Mouse (Mus musculus) spleen, embryonic (tissue): ENCODE results near the gene Dusp13.

Source experiments
- CTCF ChIA-PET: fragments of 350-600 bp; sonication (Branson Sonifier 250); formaldehyde crosslinking; loops from one replicate; lab custom pipeline; 2022; lab: Charles Lee

The Dusp13 gene

GRCm38 (mm10) chr14:21705462-21705861 is 45.5 kb downstream of the Dusp13 start:
- CTCF ChIA-PET: no interaction called here

- CTCF ChIA-PET: no interaction called here
These were observed 47.7 kb downstream of the Dusp13 start for GRCm38 (mm10) chr14:21703255-21703654.

GRCm38 (mm10) chr14:21702691-21703090 is 48.3 kb downstream of the Dusp13 start:
- CTCF ChIA-PET: no interaction called here

- CTCF ChIA-PET: no interaction called here
These were observed 54.7 kb downstream of the Dusp13 start for GRCm38 (mm10) chr14:21696186-21696830.

GRCm38 (mm10) chr14:21695020-21695419 is 56.0 kb downstream of the Dusp13 start:
- CTCF ChIA-PET: no interaction called here

- CTCF ChIA-PET: no interaction called here
These were observed 59.9 kb downstream of the Dusp13 start for GRCm38 (mm10) chr14:21691070-21691469.

GRCm38 (mm10) chr14:21686376-21687279 is 64.4 kb downstream of the Dusp13 start:
- CTCF ChIA-PET: no interaction called here

- CTCF ChIA-PET: no interaction called here
These were observed 65.4 kb downstream of the Dusp13 start for GRCm38 (mm10) chr14:21685411-21686146.

- CTCF ChIA-PET: interaction anchor here (0.7 kb wide), 1 partner anchor 1229 kb away, joined by 4 read pairs; no protein-coding TSS in a partner anchor
These were observed 67.1 kb downstream of the Dusp13 start for GRCm38 (mm10) chr14:21683834-21684233.
